Mouse (Mus musculus): ENCODE data around the gene Iqgap2.

DNA sequence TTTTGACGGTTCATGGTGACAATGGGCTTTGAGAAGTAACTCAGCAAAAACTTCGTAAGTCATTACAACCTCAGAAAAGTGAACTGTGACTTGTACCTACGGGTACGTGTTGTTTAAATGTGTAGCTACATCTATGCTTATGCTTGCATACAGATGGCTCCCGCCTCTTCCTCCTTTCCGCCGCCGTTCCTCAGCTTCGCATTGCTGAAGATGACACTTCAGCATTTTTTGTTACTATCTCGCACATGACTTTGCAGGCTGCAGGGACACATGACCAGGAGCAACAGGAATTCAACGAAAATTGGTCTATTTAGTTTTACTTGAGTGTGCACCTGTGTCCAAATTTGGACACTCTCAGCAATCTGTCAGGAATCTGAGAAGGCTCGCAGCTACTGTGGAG lies 3.1 kb downstream of the Iqgap2 start:
- TF ChIP-seq ETS1 (IDR thresholded peaks at IDR 0.05; ENCODE audit: low read depth, low read length) (no peak), NRF1 (IDR thresholded peaks at IDR 0.05; ENCODE audit: insufficient read depth, low read depth, low read length, poor library complexity, severe bottlenecking) (no peak), POLR2AphosphoS2 (IDR thresholded peaks at IDR 0.05; ENCODE audit: low read length) (no peak), MYC (IDR thresholded peaks at IDR 0.05; ENCODE audit: low read depth, low read length) (no peak), POLR2A (IDR thresholded peaks at IDR 0.05; ENCODE audit: control insufficient read depth in 1 of 2, insufficient read depth in 1 of 2, low read depth in 1 of 2, low read length in 2 of 2, poor library complexity in 1 of 2) (no peak)
